In the genomic region with DNA sequence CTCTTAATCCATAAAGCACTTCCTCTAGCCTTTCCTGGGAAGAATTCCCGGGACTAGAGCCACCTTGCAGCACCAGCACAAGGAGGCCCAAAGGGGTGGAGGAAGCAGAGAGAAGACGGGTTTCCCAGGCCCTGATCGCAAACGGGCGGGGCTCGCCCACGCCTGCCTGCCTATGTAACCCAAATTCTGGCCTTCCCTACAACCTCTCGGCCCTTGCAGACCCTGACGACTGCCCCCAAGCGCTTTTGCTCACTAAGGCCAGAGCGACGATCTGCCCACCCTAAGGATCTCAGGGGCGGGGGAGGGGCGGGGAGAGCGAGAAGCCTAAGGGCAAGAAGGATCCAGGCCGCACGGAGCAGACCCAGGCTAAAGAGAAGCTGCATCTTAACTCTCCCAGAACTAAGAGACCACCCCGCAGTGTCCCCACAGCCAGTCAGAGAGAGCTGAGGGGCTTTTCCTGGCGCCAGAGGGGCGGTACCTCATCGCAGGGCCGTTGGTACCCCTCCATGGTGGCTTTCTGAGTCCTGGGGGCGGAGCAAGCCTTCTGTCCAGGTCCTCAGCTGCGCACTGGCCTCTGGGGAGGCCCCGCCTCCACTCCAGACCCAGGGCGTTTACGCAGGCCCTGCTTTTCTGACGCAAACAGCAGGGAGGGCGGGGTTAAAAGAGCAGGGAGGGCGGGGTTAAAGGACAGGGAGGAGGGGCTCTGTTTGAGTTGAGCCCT, we compare ENCODE assay signal across 8 mouse cellular contexts. TPM values are rescaled to one million over a fixed set of nuclear protein-coding genes. Genes with fewer than 3 reads are reported as not detected.
A peak's percentile ranks its signal among the peaks of the same experiment; 100 is the strongest.
DNase-seq lines count a peak whose midpoint lies in the region; ATAC-seq lines count a peak whose summit lies in the region.

A gene (minus strand): TSS at position 613 of the 721 bp plus-strand sequence.

- H3K36me3 ChIP-seq in hindbrain, embryonic 10.5 days = no peaks in the 10 kb centered on the region

- peak; percentile 80 for DNase-seq in MN1 (ENCODE audit: low spot score)
- peak; percentile 70 for DNase-seq in cerebellum, adult 8-10 months
- peak; percentile 84 for DNase-seq in hindbrain, embryonic 10.5 days (ENCODE audit: low spot score)
- DNase-seq in layer of hippocampus, postnatal 14 days (ENCODE audit: low spot score in 2 of 2) = peak; percentile 51 to 70
- DNase-seq in lung, postnatal 14 days = peak; percentile 77
- peak; percentile 56 for DNase-seq in retina, adult 2 months (ENCODE audit: low read depth, low spot score)
- peak; percentile 64 to 80 for DNase-seq in thymus, postnatal 36 days

- H3K27ac ChIP-seq in hindbrain, embryonic 10.5 days = peak within 1 kb of the TSS; percentile 88

- H3K9me3 ChIP-seq in hindbrain, embryonic 10.5 days = no peaks in the 10 kb centered on the region

- 10% methylated on average over 30 of the region's 30 CpGs for WGBS in hindbrain, embryonic 10.5 days

- no peaks in the 10 kb centered on the region for H3K4me1 ChIP-seq in hindbrain, embryonic 10.5 days (replicated peaks)

- ATAC-seq in frontal cortex, adult (ENCODE audit: low TSS enrichment) = peak; percentile 99

- no peaks in the 10 kb centered on the region for H3K27me3 ChIP-seq in hindbrain, embryonic 10.5 days (ENCODE audit: insufficient read depth, poor library complexity, severe bottlenecking)

- H3K4me3 ChIP-seq in hindbrain, embryonic 10.5 days = peak within 1 kb of the TSS; percentile 53

RNA-seq across cellular contexts. Expression of the gene that starts here (rescaled TPM):
- polyA plus RNA-seq in hindbrain, embryonic 10.5 days (2016; fragmentation: Nextera tagmentation; extraction: Ambion mirVana) = 14.3 and 15.8 TPM in 2 replicates
- total RNA-seq in layer of hippocampus, postnatal 14 days (2021) = 100 to 1,000 TPM; 138 to 142 TPM

Comparison
In these comparisons a context has a peak if more than half of its experiments do, and no peak if none do; other contexts are left out.
1. Peak in every context shown above with its lines: DNase-seq, ATAC-seq, H3K4me3 ChIP-seq and H3K27ac ChIP-seq.